Mouse (Mus musculus) layer of hippocampus, postnatal 36 days (tissue): ENCODE data around the gene Zfp687. TPM values are rescaled to one million over a fixed set of nuclear protein-coding genes. Genes with fewer than 3 reads are reported as not detected.
"Not testable (repeated sequence)": the region's sequence is repeated elsewhere in the genome, so short reads cannot be mapped to it uniquely, and the experiment has no call there.

Source experiments
- DNase-seq, 2 experiments: peaks; one replicate each; pipeline ENCODE4 v3.0.0; 2022
- total RNA-seq, 2 experiments: library from RNA; stranded (reverse); gene quantifications; 2 replicates each; pipeline ENCODE4 v1.2.3; 2021

Zfp687 gene
- total RNA-seq: 10 to 100 TPM; 20.3 to 22.4 TPM

- peak; percentile 100 for DNase-seq
These were observed at the start of gene Zfp687 for GRCm38 (mm10) chr3:95015337-95015872. Gene Zfp687 (minus strand): TSS chr3:95015448.

- no peak for DNase-seq
These were observed 48.5 kb upstream of the Zfp687 start for GRCm38 (mm10) chr3:95063741-95064140.

DNA sequence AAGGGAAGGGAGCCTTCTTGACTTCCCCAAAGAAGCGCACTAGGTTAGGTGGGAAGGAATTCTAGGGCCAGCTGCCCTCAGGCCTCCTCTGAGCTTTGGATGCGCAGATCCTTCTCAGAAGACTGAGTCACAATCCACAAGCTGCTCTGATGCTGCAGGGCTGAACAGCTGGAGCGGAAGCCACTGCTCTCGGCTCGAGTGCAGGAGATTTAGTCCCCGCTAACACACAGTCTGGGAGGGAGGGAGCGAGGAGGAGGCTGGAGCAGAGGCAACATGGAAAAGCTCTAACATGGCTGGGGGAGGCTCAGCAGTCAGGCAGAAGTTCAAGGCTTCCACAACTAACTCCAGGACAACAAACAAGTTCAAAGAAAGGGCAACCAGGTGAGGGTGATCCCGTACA, 42.8 kb upstream of the Zfp687 start:
- peak in 1 of 2 experiments; percentile 29 for DNase-seq

GRCm38 (mm10) chr3:95056275-95056674, 41.0 kb upstream of the Zfp687 start:
- no peak for DNase-seq

GRCm38 (mm10) chr3:95054481-95055260, 39.4 kb upstream of the Zfp687 start:
- no peak for DNase-seq

DNA sequence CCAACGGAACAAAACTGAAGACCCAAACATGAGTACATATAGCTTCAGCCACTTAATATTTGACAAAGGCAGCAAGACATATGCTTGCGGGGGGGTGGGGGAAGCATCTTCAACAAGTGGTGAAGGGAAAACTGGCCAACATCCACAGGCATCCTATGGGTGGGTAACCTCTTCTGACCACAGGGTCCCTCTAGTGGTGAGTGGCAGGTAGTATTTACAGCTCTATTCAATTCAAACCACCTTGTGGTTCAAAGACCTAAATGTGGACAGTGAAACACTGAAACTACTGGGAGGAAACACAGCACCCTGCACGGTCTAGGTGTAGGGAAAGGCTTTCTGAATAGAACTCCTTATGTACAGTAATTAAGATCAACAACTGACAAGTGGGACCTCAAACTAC, 38.5 kb upstream of the Zfp687 start:
- DNase-seq: no peak

DNA sequence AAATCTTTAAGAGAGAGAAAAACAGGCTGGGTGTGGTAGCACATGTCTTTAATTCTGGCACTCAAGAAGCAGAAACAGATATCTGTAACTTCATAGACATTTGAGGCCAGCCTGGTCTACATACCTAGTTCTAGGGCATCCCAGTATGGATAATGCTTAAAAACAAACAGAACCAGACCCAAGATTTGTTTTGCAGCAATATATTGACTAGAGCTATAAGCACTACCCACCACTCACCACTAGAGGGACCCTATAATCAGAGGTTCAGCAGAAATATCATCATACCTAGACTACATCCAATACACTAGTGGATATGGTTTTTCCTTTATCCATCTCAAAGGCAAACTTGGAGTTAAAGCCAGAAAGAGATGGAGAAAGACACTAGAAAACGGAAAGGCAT, 37.7 kb upstream of the Zfp687 start:
- no peak for DNase-seq

DNA sequence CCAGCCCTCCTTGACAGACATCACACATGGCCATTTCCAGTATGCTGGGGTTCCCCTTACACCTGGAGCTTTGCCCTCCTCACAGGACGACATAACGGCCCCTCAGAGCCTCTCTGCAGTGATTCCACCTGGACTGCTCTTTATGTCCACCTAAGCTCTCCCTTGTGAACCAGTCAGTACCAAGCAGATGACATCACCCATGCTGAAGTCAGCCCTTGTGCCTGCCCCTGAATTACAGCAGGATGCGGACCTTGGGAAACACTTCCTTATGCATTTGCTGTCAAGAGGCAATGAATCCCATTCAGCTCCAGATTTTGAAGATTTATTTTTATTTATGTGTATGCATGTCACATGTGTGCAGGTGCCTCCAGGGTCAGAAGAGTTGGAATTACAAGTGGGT, 32.7 kb upstream of the Zfp687 start:
- DNase-seq: no peak

GRCm38 (mm10) chr3:95046462-95047057, 31.3 kb upstream of the Zfp687 start:
- no peak for DNase-seq

- no peak for DNase-seq
These were observed 28.0 kb upstream of the Zfp687 start for GRCm38 (mm10) chr3:95043251-95043650.

- DNase-seq: no peak
These were observed 27.6 kb upstream of the Zfp687 start for GRCm38 (mm10) chr3:95042838-95043229.

- DNase-seq: peak; percentile 97
These were observed 27.1 kb upstream of the Zfp687 start, which contains the start of gene Psmd4 for GRCm38 (mm10) chr3:95042166-95042837. Gene Psmd4 (minus strand): TSS chr3:95042614.

DNA sequence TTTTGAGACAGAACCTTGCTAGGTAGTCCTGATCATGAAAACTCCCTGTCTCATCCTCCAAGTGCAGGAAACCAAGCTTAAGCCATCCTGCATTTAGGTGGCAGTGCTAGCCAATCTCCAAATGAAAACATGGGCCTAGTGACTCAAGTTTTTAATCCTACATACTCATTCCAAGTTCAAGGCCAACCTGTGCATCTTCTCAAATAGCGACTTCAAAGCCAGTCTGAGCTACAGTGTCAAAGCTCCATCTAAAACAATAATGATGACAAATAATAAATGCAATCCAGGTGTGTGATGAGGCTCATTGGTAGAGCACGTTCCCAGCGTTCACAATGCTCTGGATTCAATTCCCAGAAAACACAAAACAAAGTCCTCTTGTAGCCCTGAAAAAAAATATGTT, 26.4 kb upstream of the Zfp687 start:
- no peak for DNase-seq

DNA sequence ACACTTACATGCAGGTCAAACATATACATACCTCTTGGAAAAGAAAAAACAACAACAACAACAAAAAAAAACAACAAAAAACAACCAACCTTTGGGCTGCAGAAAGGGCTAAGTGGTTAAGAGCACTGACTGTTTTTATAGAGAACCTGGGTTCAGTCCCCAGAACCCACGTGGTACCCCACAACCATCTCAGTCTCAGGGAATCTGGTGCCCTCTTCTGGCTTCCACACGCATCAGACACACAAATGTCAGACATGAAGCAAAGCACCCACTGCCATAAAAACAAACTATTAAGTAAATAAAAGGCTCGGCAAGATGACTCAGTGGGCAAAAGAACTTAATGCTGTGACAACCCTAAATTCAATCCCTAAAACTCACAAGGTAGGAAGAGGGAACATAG, 14.7 kb upstream of the Zfp687 start:
- DNase-seq: no peak

- not testable (repeated sequence) for DNase-seq
These were observed 14.1 kb upstream of the Zfp687 start for GRCm38 (mm10) chr3:95029291-95029827.

DNA sequence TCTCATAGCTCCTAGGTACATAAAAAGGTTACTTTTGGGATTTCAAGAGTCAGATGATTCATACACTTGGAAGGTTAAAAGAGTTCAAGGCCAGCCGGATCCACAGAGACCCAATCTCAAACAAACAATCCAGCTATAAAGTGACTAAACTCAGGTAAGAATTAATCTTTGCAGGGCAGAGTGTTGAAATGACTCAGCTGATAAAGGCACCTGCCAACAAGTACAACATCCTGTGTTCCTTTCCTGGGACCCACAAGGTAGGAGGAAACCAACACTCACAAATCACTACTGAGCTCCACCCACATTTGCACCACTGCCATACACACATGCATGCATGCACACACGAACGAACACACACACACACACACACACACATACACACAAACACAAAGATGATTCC, 13.4 kb upstream of the Zfp687 start:
- DNase-seq: no peak

DNA sequence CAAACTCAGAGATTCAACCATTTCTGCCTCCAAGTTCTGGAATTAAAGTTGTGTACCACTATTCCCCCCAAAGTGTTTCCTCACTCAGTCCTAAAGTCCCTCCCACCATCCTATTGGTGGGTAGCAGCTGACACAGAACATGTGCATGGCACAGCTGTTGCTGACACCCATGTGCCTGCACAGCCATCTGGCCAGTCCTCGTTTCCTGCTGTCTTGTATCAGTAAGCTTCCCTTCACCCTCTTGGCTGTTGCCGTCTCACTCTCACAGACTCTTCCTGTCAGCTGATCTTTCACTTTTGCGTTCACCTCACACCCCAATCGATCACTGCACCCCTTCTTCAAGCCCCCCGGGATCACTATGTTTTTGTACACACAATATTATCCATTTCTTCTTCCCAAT, 12.5 kb upstream of the Zfp687 start:
- peak; percentile 78 to 85 for DNase-seq

- DNase-seq: peak; percentile 27 to 43
These were observed 11.9 kb upstream of the Zfp687 start for GRCm38 (mm10) chr3:95027057-95027645.

DNA sequence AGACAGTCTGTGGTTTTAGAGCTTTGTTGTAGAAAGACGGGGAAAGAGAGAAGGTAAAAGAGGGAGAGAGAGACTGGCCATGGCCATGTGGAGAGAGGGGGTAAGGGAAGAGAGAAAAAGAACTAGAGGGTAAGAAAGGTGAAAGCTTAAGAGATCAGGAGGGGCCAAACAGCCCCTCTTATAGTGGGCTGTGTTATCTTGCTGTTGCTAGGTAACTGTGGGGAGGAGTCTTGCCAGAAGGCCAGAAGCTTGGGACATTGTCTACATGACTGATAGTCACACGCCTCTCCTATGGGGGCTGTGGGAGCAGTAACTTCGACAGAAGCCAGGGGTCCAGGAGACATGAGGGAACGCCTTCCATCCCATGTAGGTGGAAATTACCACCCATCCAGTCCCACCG, 10.0 kb upstream of the Zfp687 start:
- no peak for DNase-seq

GRCm38 (mm10) chr3:95024551-95024950, 9.3 kb upstream of the Zfp687 start:
- DNase-seq: no peak

- DNase-seq: not testable (repeated sequence)
These were observed 5.7 kb upstream of the Zfp687 start for GRCm38 (mm10) chr3:95020956-95021355.

DNA sequence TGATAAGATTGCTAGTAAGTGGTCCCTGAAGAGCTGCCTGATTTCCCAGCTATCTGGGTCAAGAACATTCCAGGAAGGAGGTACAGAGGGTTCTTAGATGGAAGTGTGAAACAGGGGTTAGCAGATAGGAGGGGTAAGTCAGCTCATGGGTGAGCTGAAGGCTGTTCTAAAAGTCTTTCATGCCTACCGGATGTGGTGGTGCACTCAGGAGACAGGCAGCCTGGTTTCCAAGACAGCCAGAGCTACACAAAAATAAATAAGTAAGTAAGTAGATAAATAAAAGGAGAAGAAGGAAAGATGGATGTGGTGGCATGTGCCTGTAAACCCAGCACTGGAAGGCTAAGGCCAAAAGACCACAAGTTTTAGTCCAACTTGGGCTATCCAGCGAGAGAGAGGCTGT, 3.5 kb upstream of the Zfp687 start:
- DNase-seq: no peak
